Mouse (Mus musculus): Measurements from ENCODE around the gene Ubash3b. TPM values are rescaled to one million over a fixed set of nuclear protein-coding genes. Genes with fewer than 3 reads are reported as not detected.
A peak's percentile ranks its signal among the peaks of the same experiment; 100 is the strongest.

Gene Ubash3b
- polyA plus RNA-seq, 1 experiment: 19.1 TPM

GRCm38 (mm10) chr9:41168656-41169055 is 7.2 kb upstream of the Ubash3b start:
- DNase-seq (ENCODE audit: extremely low spot score in 1 of 2, low spot score in 1 of 2): no peak

- no peak for DNase-seq (ENCODE audit: extremely low spot score in 1 of 2, low spot score in 1 of 2)
Observed at GRCm38 (mm10) chr9:41168206-41168605, 6.7 kb upstream of the Ubash3b start.

- DNase-seq (ENCODE audit: extremely low spot score in 1 of 2, low spot score in 1 of 2): no peak
Observed at GRCm38 (mm10) chr9:41166886-41167285, 5.4 kb upstream of the Ubash3b start.

GRCm38 (mm10) chr9:41162363-41162762 is 866 bp upstream of the Ubash3b start:
- DNase-seq (ENCODE audit: extremely low spot score in 1 of 2, low spot score in 1 of 2): no peak

GRCm38 (mm10) chr9:41160536-41161176 is 841 bp downstream of the Ubash3b start:
- DNase-seq (ENCODE audit: extremely low spot score in 1 of 2, low spot score in 1 of 2): no peak

GRCm38 (mm10) chr9:41159223-41159622 is 2.3 kb downstream of the Ubash3b start:
- no peak for DNase-seq (ENCODE audit: extremely low spot score in 1 of 2, low spot score in 1 of 2)

- no peak for DNase-seq (ENCODE audit: extremely low spot score in 1 of 2, low spot score in 1 of 2)
Observed at GRCm38 (mm10) chr9:41157872-41158567, 3.5 kb downstream of the Ubash3b start.

GRCm38 (mm10) chr9:41157020-41157871 is 4.3 kb downstream of the Ubash3b start:
- peak; percentile 33 to 80 for DNase-seq (ENCODE audit: extremely low spot score in 1 of 2, low spot score in 1 of 2)

GRCm38 (mm10) chr9:41156720-41157019 is 4.8 kb downstream of the Ubash3b start:
- DNase-seq (ENCODE audit: extremely low spot score in 1 of 2, low spot score in 1 of 2): peak in 1 of 2 experiments; percentile 60

GRCm38 (mm10) chr9:41156006-41156719 is 5.3 kb downstream of the Ubash3b start:
- DNase-seq (ENCODE audit: extremely low spot score in 1 of 2, low spot score in 1 of 2): no peak

GRCm38 (mm10) chr9:41153979-41154378 is 7.5 kb downstream of the Ubash3b start:
- DNase-seq (ENCODE audit: extremely low spot score in 1 of 2, low spot score in 1 of 2): no peak

GRCm38 (mm10) chr9:41153050-41153449 is 8.4 kb downstream of the Ubash3b start:
- no peak for DNase-seq (ENCODE audit: extremely low spot score in 1 of 2, low spot score in 1 of 2)

GRCm38 (mm10) chr9:41151491-41151890 is 10.0 kb downstream of the Ubash3b start:
- DNase-seq (ENCODE audit: extremely low spot score in 1 of 2, low spot score in 1 of 2): no peak

GRCm38 (mm10) chr9:41149896-41150295 is 11.6 kb downstream of the Ubash3b start:
- DNase-seq (ENCODE audit: extremely low spot score in 1 of 2, low spot score in 1 of 2): no peak

GRCm38 (mm10) chr9:41149079-41149676 is 12.3 kb downstream of the Ubash3b start:
- no peak for DNase-seq (ENCODE audit: extremely low spot score in 1 of 2, low spot score in 1 of 2)

GRCm38 (mm10) chr9:41148600-41148999 is 12.9 kb downstream of the Ubash3b start:
- no peak for DNase-seq (ENCODE audit: extremely low spot score in 1 of 2, low spot score in 1 of 2)

- no peak for DNase-seq (ENCODE audit: extremely low spot score in 1 of 2, low spot score in 1 of 2)
Observed at GRCm38 (mm10) chr9:41147203-41147842, 14.2 kb downstream of the Ubash3b start.

- DNase-seq (ENCODE audit: extremely low spot score in 1 of 2, low spot score in 1 of 2): no peak
Observed at GRCm38 (mm10) chr9:41143825-41144224, 17.7 kb downstream of the Ubash3b start.

- DNase-seq (ENCODE audit: extremely low spot score in 1 of 2, low spot score in 1 of 2): no peak
Observed at GRCm38 (mm10) chr9:41143115-41143514, 18.4 kb downstream of the Ubash3b start.

- DNase-seq (ENCODE audit: extremely low spot score in 1 of 2, low spot score in 1 of 2): no peak
Observed at GRCm38 (mm10) chr9:41141026-41141425, 20.5 kb downstream of the Ubash3b start.

All from frontal cortex, adult 2 months (tissue).